Mouse (Mus musculus): ENCODE measurements at regions not wholly inside any gene's neighbourhood (a gene's known extent, or its start where the extent isn't known, plus 50 kb on each side); places are given as distances from the start of the nearest gene placed in this dataset.

DNA sequence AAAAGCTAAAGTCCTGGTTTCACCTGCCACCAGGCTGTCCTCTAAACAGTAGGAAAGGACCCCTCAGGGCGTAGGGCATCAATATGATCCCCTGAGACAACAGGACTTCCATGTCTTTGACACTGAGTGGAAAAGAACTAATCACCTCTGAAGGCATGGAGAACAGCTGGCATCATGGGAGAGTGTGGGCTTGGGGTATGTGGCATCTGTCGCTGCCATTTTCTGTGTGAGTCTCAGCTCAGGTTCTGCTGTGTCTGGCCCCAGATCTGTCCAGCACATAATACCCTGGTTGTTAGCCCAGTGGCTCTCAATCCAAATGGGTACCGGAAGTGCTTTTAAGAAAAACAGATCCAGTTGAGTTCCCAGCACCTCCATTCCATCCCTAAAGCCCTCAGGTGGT, 101.3 kb downstream of the Ephb3 start:
- Histone ChIP-seq H3K27ac (no peak overlapping the region), H3K4me3 (no peak overlapping the region)
- TF ChIP-seq CTCF (conservative IDR thresholded peaks at IDR 0.05) = no peak
- DNase-seq (ENCODE audit: low spot score in 2 of 2) = no peak

DNA sequence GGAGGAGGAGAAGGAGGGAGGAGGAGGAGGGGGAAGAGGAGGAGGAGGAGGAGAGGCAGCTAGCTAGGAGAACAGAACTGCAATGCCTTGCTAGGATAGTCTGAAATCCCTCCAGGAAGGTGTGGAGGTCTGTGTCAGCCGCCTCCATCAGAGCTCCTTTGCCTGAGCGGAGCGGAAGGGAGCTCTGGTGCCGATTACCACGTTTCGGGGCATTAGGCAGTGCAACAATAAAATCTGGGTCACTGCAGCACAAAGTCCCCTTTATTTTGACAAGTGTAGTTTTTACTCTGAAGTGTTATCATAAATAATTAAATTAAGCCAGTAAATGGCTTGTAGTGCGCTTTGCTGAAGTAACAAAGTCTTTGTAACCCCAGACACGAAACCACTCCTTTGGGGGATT, 104.0 kb downstream of the Ephb3 start:
- no peak for DNase-seq (ENCODE audit: low spot score in 2 of 2)
- H3K27ac ChIP-seq = no peak overlapping the region
- TF ChIP-seq CTCF (conservative IDR thresholded peaks at IDR 0.05) = no peak
- H3K4me3 ChIP-seq = no peak overlapping the region

DNA sequence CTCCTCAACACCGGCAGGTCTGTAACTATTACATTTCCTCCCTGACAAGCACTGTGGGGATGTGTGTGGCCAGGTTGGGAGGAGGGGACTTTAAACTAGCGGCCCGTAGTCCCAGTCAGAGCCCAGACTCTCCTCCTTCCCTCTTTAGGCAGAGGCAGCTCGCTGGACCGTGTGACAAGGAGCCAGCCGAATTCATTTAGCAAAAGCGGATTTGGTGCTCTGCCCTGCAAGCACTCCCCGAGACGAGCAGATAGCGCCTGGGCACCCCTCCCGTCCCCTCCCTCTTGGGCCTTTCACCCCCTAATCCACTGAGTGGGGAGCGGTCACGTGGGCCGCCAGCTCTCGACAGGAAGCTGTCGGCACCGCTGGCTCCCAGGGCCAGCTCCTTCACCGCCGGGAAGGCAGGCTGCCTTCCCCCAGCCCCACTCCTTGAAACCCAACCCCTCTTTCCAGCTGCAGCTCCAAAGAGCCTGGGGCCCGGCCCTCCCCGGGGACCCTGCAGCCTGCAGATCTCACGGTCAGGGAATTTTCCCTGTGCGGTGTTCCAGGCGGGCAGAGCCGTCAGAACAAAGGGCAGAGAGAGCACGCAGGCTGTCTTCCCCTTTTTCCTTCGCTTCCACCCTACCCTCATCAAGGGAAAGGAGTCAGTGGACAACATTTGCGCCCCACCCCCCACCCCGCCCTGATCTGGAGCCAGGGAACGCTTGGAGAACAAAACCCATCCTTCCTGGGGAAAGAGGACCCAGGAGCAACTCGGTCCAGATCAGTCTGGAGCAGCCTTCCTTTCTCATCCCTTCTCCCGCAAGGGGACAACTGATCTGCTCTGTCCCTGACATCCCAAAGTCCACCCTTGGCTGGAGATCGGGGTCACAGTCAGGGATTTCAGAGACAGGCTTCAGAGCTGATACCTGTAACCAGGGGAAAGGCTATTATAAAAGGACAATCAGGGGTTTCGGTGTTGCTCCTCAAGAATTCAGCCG, 106.4 kb downstream of the Ephb3 start:
- DNase-seq (ENCODE audit: low spot score in 2 of 2) = peak; percentile 41 to 45
- peak overlapping the region; percentile 58 for H3K4me3 ChIP-seq
- no peak for TF ChIP-seq CTCF (conservative IDR thresholded peaks at IDR 0.05)
- H3K27ac ChIP-seq = peak overlapping the region; percentile 90

DNA sequence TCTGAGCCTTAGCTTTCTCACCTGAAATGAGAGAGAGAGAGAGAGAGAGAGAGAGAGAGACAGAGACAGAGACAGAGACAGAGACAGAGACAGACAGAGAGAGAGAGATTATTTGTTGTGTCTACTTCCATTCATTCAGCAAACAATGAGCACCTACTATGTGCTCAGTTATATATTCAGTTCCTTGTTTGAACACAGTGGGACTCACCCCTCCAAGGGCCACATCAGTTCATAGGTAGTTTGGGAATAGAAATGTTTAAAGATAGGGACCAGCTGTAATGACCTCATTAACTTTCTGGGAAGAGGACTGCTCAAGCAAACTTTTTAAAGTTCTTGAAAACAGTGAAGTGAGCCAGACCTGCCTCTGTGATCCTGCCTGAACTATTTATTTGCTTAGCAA, 107.2 kb downstream of the Ephb3 start:
- H3K4me3 ChIP-seq = no peak overlapping the region
- no peak overlapping the region for H3K27ac ChIP-seq
- no peak for TF ChIP-seq CTCF (conservative IDR thresholded peaks at IDR 0.05)
- no peak for DNase-seq (ENCODE audit: low spot score in 2 of 2)

DNA sequence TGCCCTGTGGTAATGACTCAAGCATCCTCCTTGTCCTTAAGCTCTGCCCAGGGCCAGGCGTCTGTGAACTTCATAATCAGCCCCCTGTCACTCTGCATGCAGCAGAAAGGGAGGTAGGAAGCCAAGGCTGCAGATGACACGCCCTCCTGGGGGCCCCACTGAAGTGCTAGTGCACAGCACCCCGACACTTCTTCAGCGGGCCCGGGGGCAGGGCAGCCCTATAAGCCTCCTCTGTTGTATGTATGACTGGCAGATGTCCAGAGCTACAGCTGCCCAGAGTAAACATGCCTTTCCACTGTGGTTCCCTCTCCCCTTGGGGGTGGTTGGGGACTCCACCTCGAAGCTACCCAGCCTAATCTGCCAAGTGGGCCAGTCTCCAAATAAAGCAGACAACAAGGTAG, 107.2 kb upstream of the Vps8 start:
- H3K27ac ChIP-seq = no peak overlapping the region
- H3K4me3 ChIP-seq = no peak overlapping the region
- no peak for TF ChIP-seq CTCF (conservative IDR thresholded peaks at IDR 0.05)
- no peak for DNase-seq (ENCODE audit: low spot score in 2 of 2)

DNA sequence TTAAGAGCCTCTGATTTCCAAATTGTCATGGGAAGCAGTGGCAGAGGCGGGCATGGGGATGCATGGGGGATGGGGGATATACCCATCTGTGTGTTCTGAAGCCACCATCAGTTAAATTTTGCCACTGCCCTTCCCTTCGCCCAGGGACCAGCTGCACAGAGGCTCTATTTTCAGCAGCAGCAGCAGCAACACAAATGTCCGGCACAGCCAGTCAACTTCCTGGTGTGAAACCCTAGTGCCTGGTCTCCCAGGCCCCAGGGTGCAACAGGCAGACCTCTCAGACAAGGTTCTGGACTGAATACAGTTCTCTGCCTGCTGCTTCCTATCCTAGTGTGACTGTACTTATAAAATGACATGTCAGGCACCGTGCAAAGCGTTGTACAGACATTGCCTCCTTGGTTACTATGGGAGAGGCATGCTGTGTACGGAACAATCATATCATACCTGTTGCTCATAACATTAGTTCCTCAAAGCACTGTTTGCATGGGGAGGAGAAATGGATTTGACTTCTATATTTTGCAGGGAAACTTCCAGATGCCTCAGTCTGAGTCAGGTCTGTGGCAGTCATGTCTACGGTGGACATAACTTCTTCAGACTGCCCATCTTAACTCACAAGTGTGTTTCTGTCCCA, 104.8 kb upstream of the Vps8 start:
- no peak for TF ChIP-seq CTCF (conservative IDR thresholded peaks at IDR 0.05)
- H3K4me3 ChIP-seq = no peak overlapping the region
- peak overlapping the region; percentile 69 for H3K27ac ChIP-seq
- no peak for DNase-seq (ENCODE audit: low spot score in 2 of 2)

DNA sequence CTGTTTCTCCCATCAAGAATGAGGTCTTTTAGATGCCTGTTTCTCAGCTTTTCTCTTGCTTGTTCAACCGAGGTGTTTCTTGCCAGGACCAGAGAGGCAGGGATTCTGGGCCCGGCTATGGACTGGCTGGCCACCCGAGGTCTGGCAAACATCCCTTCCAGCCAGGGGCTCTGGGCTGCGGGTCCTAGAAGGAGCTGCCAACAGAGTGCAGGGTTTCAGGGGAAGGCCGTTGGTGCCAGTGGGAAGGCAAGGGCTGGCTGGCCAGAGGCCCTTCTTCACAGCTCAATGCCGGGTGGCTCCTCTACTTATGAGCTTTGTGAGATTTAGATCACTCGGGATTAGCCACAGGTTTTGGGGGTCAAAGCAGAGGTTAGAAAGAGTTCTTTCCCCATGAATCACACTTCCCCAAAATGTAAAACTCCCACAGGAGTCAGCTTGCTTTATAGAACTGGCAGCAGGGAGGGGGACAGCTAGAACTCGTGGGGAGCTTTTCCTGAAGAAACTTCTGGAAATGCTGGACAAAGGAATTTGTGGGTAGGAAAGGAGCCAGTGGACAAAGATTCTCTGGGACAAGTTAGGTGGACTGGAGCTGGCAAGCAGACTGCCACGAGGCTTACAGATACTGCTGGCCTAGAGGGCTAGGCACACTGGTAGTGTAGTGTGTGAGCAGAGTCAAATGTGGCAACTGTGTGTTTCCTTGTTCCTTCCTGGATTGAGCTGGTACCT, 104.1 kb upstream of the Vps8 start:
- Histone ChIP-seq H3K27ac (peak overlapping the region; percentile 69), H3K4me3 (no peak overlapping the region)
- DNase-seq (ENCODE audit: low spot score in 2 of 2) = peak; percentile 40 to 53
- TF ChIP-seq CTCF (conservative IDR thresholded peaks at IDR 0.05) = no peak

DNA sequence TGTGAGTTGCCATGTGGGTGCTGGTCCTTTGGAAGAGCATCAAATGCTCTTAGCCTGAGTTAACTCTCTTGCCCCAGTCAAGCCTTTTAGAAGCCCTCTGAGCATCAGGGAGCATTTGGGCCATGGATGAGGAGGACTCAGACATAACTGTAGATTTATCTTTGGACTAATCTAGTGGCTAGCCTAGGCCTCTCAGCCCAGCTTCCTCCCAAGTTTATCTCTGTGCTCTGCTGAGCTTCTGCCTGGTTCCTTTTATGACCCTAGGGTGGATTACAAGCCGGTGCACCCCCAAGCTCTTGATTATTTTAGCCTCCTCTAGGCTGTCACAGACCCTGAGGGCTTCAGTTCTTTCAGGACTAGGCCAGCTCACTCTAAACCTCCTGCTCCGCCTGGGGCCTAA, 102.6 kb upstream of the Vps8 start:
- H3K27ac ChIP-seq = no peak overlapping the region
- DNase-seq (ENCODE audit: low spot score in 2 of 2) = no peak
- no peak overlapping the region for H3K4me3 ChIP-seq
- TF ChIP-seq CTCF (conservative IDR thresholded peaks at IDR 0.05) = no peak

DNA sequence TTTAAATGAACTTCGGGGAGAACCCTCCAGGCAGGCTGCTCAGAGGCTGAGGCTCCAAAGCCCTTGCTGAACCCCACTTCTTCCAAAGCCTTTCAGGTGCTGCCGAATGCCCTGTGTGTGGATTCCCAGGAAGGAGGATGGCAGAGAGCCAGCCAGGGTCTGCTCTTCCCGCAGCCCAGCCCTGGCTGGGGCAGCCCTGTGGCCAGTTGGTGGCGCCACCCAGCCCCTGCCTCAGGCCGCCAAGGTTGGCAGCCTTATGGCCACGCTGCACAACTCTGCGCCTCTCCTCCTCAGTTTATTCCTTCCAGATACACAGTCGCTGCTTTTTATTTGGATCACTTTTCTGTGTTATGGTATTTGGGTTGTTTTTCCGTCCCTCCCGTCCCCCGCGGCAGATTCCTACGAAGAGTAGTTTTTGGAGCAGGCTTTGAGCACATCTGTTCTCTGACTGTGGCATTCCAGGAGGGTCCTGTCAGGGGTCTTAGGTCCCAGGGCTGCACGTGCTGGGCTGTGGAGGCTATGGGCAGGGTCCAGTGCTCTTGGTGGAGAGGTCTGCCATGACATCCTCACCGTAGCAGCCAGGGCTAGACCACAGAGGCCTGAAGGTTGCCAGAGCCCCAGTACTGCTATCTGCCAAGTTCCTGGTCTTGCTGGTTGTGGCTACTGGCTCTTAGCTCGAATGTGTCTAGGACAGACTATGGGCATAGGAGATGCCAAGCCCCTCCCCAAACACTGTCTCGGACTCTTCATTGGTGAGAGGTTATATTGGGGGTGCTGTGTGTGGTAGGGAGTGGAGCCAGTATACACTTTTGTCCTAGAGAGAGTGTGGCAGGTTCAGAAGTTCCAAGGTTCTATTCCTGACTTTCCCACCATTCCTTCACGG, 101.5 kb upstream of the Vps8 start:
- TF ChIP-seq CTCF (conservative IDR thresholded peaks at IDR 0.05) = peak; percentile 59
- H3K27ac ChIP-seq = no peak overlapping the region
- no peak for DNase-seq (ENCODE audit: low spot score in 2 of 2)
- no peak overlapping the region for H3K4me3 ChIP-seq

DNA sequence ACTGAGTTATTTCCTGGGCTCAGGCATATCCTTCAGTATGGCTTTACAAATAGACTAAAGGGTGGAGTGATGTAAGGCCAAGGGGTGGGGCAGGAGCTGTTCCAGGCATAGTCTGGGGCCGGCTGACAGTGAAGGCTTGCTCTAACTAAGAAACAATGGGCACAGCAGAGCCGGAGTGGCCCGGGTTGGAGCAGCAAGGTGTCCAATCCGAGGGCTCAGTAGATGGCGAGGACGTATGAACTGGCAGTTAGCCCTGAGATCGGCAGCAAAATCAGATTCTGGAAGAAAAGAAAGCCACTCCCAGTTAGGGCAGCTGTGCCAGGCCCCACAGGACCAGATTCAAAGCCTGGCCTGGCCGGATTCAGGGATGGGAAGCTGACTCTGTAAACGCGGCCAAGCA, 100.5 kb upstream of the Vps8 start:
- H3K27ac ChIP-seq = no peak overlapping the region
- H3K4me3 ChIP-seq = no peak overlapping the region
- no peak for TF ChIP-seq CTCF (conservative IDR thresholded peaks at IDR 0.05)
- no peak for DNase-seq (ENCODE audit: low spot score in 2 of 2)

DNA sequence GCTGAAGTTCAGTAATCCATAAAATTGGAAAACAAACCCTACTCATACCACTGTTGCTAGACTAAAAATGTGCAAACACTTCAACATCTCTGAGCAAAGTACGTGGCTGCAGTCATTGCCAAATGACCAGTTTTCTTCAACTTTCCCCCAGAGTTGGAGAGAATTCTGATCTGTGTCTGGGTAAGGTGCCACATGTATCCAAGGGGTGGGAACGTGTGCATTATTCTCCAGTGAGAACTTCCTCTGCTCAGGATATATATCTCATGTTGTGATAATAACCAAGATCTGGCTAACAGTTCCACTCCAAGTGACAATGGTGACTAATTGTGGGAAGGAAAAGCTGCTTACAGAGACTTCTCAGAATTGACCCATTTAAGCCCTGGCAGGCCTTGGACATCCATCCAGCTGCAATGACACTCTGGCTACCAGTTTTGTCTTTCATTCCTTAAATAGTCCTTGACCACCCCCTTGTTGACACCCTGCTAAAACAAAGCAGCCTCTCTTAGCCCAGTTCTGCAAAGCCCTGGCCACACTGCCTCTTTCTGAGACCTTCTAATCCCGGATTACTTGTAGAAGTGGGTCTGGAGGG, 99.4 kb upstream of the Vps8 start:
- DNase-seq (ENCODE audit: low spot score in 2 of 2) = peak in 1 of 2 experiments; percentile 8
- Histone ChIP-seq H3K4me3 (no peak overlapping the region), H3K27ac (no peak overlapping the region)
- no peak for TF ChIP-seq CTCF (conservative IDR thresholded peaks at IDR 0.05)

DNA sequence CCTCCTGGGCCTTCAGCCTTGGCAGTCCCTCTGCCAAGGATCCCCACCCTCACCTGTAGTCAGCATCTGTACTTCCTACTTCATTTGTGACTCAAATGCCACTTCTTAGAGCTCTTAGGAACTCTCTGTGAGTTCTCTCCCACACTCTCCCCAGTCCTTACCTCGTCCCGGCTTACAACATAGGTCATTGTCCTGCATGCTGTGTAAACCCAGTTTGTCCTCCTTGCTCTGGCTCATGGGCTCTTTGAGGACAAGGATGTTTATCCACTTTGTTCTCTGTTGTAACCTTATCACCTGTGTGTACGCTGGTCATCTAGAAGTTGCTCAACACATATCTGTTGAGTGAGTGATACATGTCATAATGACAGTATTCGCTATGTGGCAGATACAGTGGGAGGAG, 94.9 kb upstream of the Vps8 start:
- H3K27ac ChIP-seq = no peak overlapping the region
- no peak for TF ChIP-seq CTCF (conservative IDR thresholded peaks at IDR 0.05)
- no peak for DNase-seq (ENCODE audit: low spot score in 2 of 2)

More for the DNA sequence above, 94.9 kb upstream of the Vps8 start:
- no peak overlapping the region for H3K4me3 ChIP-seq

Measured in layer of hippocampus, adult 2 months (tissue).